Mouse (Mus musculus) left cerebral cortex, adult 2 months (tissue): ENCODE data around the gene Ppp4r3a. TPM values are rescaled to one million over a fixed set of nuclear protein-coding genes. Genes with fewer than 3 reads are reported as not detected.
"Not testable (repeated sequence)": the region's sequence is repeated elsewhere in the genome, so short reads cannot be mapped to it uniquely, and the experiment has no call there.

Source experiments
- DNase-seq, 2 experiments: peaks; one replicate each; pipeline ENCODE4 v3.0.0; 2021 to 2022; ENCODE audit warnings: low spot score in 2 of 2, mixed read lengths in 1 of 2; ENCODE audit errors: extremely low spot score in 1 of 2
- H3K27ac ChIP-seq: fragments of 200-600 bp; 2 replicates; pipeline ENCODE4 v1.8.1; 2022
- H3K4me3 ChIP-seq: fragments of 200-600 bp; 2 replicates; pipeline ENCODE4 v1.8.1; 2022
- CTCF ChIP-seq: fragments of 200-600 bp; IDR thresholded peaks from 2 replicates; pipeline ENCODE4 v1.8.1; 2022; ENCODE audit warnings: antibody characterized with exemption, mild to moderate bottlenecking, moderate library complexity
- intact Hi-C: fragments of 180-260 bp; cut with DNase I; formaldehyde crosslinking; loops from one replicate; pipeline ENCODE4 v1.15.1; 2025
- long read RNA-seq, 2 experiments: library from polyadenylated mRNA; stranded (forward); transcript quantifications; one replicate each; pipeline ENCODE4 v2.0.0; 2021; ENCODE audit warnings: borderline mapping rate in 2 of 2
- total RNA-seq, 2 experiments: library from RNA; stranded (reverse); gene quantifications; 2 replicates each; pipeline ENCODE4 v1.2.3; 2021

Ppp4r3a gene
- total RNA-seq, result 10 to 100 TPM; 44.1 to 45.0 TPM
- long read RNA-seq, experiment 1, full-length matches to known transcripts, result 14 of 32 reads
- long read RNA-seq, experiment 1, partial matches to known transcripts, result 8 of 32 reads
- long read RNA-seq, experiment 1, other reads (novel, unspliced or antisense), result 10 of 32 reads
- long read RNA-seq, experiment 2, full-length matches to known transcripts, result 15 of 23 reads
- long read RNA-seq, experiment 2, partial matches to known transcripts, result 5 of 23 reads
- long read RNA-seq, experiment 2, other reads (novel, unspliced or antisense), result 3 of 23 reads

DNA sequence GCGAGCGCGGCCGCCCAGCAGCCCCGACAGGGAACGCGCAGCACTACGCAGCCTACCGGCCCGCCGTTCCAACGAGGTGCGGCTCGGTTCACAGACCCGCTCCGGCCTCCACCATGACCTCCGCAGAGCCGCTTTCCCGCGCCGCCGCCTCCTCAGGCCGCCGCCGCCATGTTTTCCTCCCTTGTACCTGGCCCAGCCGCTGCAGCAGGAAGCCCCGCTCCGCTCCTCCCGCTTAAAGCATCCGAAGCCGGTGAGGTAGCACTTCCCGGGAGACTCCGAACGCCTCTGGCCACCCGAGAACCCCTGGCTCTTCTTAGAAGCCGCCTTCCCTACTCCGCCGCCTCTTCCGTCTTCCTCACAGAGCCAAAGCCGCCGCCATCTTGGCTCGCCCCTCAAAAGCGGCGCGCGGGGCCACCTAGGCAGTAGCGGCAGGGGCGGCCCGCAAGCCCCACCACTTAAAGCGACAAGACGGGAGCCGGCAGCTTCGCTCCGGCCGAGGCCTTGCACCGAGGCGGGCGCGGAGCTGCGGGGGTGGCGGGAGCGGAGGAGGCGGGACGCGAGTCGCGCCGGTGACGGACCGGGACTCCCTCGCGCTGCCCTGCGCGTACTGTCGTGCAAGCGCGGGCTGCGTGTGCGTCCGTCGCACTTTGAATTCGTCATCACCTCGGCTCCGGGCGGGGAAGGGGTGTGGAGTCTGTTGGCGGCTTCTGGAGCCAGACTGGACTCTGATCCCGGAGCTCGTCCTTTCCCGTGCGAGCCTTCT, at the start of gene Ppp4r3a:
Gene Ppp4r3a (minus strand): TSS at position 627 of the 763 bp plus-strand sequence.
- TF ChIP-seq CTCF, result no peak
- DNase-seq, result peak; percentile 96 to 98
- Histone ChIP-seq H3K4me3 (peak within 1 kb of the TSS; percentile 98), H3K27ac (peak within 1 kb of the TSS; percentile 98)
- intact Hi-C loops, result loop anchor here (10.0 kb wide), 1 partner anchor 872 kb away; the partner anchor contains the start of gene Atxn3

DNA sequence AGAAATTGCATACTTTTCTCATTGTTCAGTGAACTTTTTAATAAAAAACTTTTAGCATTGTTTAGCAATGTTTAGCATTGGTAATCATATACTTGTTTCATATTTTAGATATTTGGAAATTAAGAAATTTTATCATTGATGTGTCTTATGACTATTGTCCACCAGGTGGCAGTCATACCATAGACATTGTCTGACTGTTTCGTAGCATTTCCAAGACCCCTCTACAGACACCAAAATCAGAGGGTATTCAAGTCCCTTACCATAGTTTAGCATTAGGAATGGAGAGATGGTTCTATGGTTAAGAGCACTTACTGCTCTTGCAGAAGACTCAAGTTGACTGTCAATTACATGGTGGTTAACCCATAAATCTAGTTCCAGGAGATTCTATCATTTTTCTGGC, 39.5 kb upstream of the Ppp4r3a start:
- TF ChIP-seq CTCF, result peak; percentile 73
- intact Hi-C loops, result loop anchor here (2.0 to 10.0 kb wide), 3 partner anchors 238 to 1262 kb away; no protein-coding TSS in a partner anchor
- no peak overlapping the region for H3K27ac ChIP-seq
- H3K4me3 ChIP-seq, result no peak overlapping the region
- no peak for DNase-seq

DNA sequence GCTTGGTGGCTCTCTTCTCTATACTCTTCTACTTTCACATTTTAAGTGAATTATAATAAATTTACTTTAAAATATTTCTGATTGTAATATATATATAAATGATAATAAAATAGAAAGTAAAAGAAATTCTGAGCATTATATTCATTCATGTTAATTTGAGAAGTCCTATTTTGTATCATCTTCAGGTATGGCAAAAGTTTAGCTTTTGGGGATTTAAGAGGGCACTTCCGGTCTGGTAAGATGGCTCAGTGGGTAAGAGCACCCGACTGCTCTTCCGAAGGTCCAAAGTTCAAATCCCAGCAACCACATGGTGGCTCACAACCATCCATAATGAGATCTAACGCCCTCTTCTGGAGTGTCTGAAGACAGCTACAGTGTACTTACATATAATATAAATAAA, 38.6 kb upstream of the Ppp4r3a start:
- H3K4me3 ChIP-seq, DNase-seq, H3K27ac ChIP-seq: not testable (repeated sequence)
- intact Hi-C loops, result loop anchor here (2.0 to 10.0 kb wide), 3 partner anchors 239 to 1263 kb away; no protein-coding TSS in a partner anchor

DNA sequence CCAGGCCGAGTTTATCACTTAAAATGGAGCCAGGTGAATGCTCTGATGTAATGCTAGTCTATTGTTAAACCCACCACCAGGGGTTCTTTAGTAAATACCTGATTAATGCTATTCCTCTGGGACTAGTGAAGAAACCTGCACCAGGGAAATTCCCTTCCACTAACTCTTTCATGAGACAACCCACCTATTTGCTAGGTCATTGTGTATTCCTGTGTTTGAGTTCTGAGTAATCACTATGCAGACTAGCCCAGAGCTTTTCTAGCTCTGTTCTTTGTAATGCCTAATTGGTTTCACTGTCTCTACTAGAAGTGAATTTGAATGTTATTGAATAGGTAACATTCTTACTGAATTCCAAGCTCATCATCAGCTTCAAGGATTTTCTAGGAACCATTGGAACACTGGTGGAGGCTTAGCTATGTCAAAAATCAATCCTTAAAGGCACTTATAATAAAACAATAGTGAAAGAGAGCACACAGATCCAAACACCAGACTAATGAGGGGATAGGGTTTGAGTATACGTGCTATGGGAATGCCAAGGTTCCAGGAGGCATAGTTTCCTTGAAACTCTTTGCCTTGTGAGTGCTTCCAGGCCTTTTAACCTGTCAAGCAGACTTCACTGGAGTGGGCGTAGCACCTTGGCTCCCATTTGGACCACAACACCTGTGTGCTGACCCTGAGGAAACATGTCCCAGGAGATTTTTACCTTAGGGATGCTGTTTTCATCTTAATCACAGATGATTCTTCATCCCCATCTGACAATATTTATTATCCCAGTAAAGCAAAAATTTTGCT, 26.5 kb upstream of the Ppp4r3a start:
- H3K27ac ChIP-seq, DNase-seq, intact Hi-C loops, H3K4me3 ChIP-seq: not testable (repeated sequence)

DNA sequence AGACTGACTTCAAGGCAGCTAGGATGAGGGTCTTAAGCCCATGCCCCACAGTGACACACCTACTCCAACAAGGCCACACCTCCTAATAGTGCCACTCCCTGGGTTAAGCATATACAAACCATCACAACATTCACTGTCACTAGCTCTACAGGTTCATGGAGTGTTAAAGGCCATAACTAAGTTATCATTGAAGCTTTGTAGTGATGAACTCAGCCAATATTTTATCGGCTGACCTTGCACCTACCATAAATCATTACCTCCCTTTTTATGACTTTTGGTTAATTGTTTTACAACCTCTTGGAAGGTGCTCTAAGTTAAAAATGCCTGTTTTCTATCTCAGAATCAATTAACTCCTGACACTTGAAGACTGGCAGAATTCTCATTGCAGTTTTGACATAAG, 24.2 kb upstream of the Ppp4r3a start:
- H3K27ac ChIP-seq, result no peak overlapping the region
- no peak for DNase-seq
- intact Hi-C loops, result no loop called here
- TF ChIP-seq CTCF, result no peak
- H3K4me3 ChIP-seq, result no peak overlapping the region

DNA sequence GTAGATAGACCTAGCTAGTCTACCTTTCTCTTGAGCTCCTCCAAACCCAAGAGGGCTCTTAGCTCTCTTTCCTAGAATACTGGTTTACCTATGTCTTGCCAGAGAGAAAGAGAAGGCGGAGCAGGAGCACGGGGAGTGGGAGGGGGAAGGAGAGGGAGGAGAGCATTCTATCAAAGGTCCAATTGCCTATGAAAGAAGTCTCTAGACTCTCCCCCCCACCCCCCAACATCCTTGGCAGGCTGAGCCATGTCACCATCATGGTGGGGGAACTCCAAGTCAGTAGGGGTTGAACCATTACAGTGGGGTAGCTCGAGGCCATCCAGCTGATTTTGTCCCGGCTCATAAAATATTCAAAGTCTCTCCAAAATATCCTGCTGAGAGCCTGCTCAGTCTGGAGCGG, 22.1 kb upstream of the Ppp4r3a start:
- no peak overlapping the region for H3K4me3 ChIP-seq
- no peak for DNase-seq
- intact Hi-C loops, result no loop called here
- TF ChIP-seq CTCF, result no peak
- no peak overlapping the region for H3K27ac ChIP-seq

DNA sequence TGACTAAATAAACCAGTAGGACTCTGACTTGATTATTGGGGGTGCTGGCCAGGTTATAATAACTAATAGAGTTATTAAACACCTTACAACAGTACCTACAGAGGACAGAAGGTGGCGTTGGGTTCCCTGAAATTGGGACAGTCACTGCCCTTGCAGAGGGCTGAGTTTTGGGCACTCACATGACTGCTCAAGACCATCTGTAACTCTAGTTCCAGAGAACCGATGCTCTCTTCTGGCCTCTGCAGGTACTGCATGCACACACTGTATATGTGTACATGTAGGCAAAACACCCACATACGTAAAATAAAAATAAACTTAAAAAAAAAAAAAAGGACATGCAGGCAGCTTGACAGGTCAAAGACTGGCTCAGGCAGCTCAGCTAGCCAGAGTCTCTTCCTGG, 19.1 kb upstream of the Ppp4r3a start:
- DNase-seq, result no peak
- intact Hi-C loops, result no loop called here
- TF ChIP-seq CTCF, result peak; percentile 34
- no peak overlapping the region for H3K27ac ChIP-seq
- no peak overlapping the region for H3K4me3 ChIP-seq

DNA sequence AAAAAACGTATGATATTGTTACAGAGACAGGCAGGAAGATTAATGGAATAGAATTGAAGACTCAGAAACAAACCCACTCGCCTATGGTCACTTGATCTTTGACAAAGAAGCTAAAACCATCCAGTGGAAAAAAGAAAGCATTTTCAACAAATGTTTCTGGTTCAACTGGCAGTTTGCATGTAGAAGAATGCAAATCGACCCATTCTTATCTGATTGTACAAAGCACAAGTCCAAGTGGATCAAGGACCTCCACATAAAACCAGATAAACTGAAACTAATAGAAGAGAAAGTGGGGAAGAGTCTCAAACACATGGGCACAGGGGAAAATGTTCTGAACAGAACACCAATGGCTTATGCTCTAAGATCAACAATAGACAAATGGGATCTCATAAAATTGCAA, 10.2 kb upstream of the Ppp4r3a start:
- H3K27ac ChIP-seq, intact Hi-C loops, H3K4me3 ChIP-seq, DNase-seq: not testable (repeated sequence)

DNA sequence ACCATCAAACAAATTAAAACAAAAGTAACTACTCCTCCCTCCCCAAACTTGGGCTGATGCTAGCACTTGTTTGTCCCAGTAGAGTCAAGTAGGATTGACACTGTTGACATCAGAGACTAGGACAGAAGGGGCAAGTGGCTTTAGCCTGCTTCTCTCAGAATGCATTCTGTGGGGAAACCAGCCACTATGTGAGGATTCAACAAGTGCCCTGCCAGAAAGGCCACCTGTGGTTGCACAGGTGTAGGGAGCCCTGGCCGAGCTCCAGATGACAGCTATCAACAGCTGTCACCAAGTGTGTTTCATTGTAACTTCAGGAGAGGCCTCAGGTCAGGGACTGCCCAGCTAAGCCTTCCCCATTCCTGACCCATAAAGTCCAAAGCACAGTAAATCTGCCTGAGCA, 6.5 kb upstream of the Ppp4r3a start:
- TF ChIP-seq CTCF, result no peak
- intact Hi-C loops, result loop anchor here (10.0 kb wide), 1 partner anchor 865 kb away; the partner anchor contains the start of gene Atxn3
- no peak overlapping the region for H3K4me3 ChIP-seq
- H3K27ac ChIP-seq, result no peak overlapping the region
- DNase-seq, result no peak

DNA sequence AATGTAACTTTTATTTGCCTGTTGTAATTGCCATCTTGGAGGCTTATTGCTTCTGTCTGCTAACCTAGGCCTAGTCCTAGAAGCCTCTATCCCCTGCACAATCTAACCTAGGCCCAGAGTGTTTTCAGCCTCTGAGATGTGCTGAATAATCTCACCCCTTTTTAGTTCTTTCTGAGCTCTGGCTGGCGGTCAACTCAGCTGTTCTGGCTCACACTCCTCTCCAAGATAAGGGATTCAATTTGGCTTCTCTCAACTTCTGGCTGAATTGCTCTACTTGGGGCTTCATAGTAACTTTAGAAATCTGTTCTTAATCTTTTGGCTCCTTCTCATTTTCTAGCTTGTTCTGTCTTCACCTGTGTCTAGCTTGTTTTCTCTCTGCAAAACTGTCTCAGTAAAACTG, 3.9 kb upstream of the Ppp4r3a start:
- no peak overlapping the region for H3K27ac ChIP-seq
- no peak for TF ChIP-seq CTCF
- DNase-seq, result no peak
- H3K4me3 ChIP-seq, result no peak overlapping the region
- intact Hi-C loops, result loop anchor here (10.0 kb wide), 1 partner anchor 867 kb away; the partner anchor contains the start of gene Atxn3

DNA sequence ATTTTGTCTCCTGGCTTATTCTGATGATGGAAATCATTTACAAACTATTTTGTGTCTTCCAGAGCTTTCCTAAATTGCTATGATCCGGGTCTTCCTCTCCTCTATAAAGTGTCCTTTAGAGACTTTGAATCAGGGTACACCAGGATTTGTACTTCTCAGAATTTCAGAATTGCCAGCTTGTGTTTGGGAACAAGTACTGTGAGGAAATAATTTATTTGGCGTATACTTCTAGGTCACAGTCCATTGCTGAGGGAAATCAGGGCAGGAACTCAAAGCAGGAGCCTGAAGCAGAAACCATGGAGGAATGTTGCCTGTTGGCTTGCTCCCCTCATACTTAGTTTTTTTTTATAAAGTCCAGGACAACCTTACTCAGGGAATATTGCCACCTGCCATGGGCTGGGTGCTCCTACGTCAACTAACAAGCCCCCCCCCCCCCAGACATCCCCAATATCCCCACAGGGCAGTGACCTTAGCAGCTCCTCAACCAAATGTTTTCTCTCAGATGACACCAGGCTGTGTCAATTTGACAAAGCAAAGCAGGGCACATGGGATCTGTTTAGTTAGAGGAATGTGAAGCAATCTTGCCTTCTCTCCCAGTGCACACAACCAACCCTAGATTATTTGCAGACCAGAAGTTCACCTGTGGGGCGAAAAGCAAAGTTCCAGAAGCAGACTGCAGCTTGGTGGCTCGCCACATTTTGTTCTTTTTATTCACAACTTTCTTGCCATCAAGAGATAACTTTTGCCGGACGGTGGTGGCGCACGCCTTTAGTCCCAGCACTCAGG, 1.6 kb upstream of the Ppp4r3a start:
- H3K4me3 ChIP-seq, result no peak overlapping the region
- intact Hi-C loops, result loop anchor here (10.0 kb wide), 1 partner anchor 870 kb away; the partner anchor contains the start of gene Atxn3
- H3K27ac ChIP-seq, result no peak overlapping the region
- TF ChIP-seq CTCF, result no peak
- no peak for DNase-seq
